Mouse (Mus musculus) heart, adult 10 weeks (tissue): Measurements from ENCODE around the gene Dkk2. TPM values are rescaled to one million over a fixed set of nuclear protein-coding genes. Genes with fewer than 3 reads are reported as not detected.

ENCODE experiments used
- polyA plus RNA-seq: library from polyadenylated mRNA; stranded (reverse); fragments of 350-450 nt; fragmentation: Illumina TruSeq; extraction: RNeasy Lipid Tissue Mini Kit (QIAGEN cat#74804); gene quantifications from one replicate; pipeline ENCODE4 v1.2.3, GENCODE M21; 2014; ENCODE audit warnings: low read depth, low replicate concordance

The Dkk2 gene
- 0.31 TPM for polyA plus RNA-seq

DNA sequence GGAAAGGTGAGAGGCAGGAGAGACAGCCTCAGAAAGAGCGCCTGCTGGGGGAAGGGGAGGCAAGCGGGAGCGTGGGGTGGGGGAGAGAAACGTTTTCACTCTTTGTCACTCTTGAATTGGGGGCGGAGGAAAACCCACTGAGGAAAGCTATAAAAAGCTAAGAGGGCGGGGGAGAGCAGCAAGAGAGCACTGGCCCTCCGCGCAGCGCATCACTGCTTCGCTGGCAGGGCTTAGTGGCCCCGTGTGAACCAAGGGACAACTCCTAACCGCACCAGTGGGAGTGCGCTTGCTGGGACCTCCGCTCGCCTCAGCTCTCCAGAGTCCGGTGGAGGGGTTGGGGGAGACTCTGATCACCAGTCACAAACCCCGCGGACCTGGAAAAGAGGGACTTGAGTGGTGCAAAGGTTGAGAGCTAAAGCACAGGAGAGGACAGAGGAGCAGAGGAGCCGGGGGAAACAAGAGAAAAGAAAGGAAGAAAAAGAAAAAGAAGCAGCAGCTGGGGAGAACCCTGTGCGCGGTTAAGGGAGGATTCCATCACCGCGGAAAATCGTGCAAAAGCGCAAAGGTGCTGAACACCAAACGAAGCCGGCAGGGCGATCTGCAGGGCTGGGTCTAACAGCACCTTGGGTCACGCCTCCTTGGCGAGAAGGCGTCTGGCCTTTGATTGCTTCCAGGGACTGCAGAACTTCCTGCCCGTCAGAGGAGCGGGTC lies at the start of gene Dkk2:
Gene Dkk2, plus strand, starts transcription at position 181 of the 711 bp plus-strand sequence.

